Mouse (Mus musculus): ENCODE data around the gene Cldn24. TPM values are rescaled to one million over a fixed set of nuclear protein-coding genes. Genes with fewer than 3 reads are reported as not detected.

Gene Cldn24
- polyA plus RNA-seq, 1 experiment from 2014 or later, result not detected

Other genes starting within 250 kb of the Cldn24 start
- gene Ing2, start 146.6 kb upstream of the Cldn24 start, polyA plus RNA-seq (2016; fragmentation: Nextera tagmentation; extraction: Ambion mirVana), result 12.3 and 13.1 TPM in 2 replicates
- 31.5 and 33.6 TPM in 2 replicates for gene Cdkn2aip, start 108.2 kb upstream of the Cldn24 start, polyA plus RNA-seq (2016; fragmentation: Nextera tagmentation; extraction: Ambion mirVana)
- not detected in 2 replicates for gene Cldn22, start 2.3 kb downstream of the Cldn24 start, polyA plus RNA-seq (2016; fragmentation: Nextera tagmentation; extraction: Ambion mirVana)
- gene Wwc2, start 168.8 kb downstream of the Cldn24 start, polyA plus RNA-seq (2016; fragmentation: Nextera tagmentation; extraction: Ambion mirVana), result 9.7 and 11.7 TPM in 2 replicates